ENCODE assay signal across 9 mouse cellular contexts in genomic region chr5:96768846-96769471, GRCm38 (mm10). TPM values are rescaled to one million over a fixed set of nuclear protein-coding genes. Genes with fewer than 3 reads are reported as not detected.
DNase-seq lines count a peak whose midpoint lies in the region; ATAC-seq lines count a peak whose summit lies in the region.
"Had no signal": no experiment of that assay in that cellular context is flagged by ENCODE, and none has a peak within 500 bp of the region (broad histone marks: within the 10 kb centered on the region; RNA-seq: fewer than 3 reads in every experiment).

No protein-coding gene starts in this region.

- peak; percentile 59 for DNase-seq in ovary, postnatal 36 days (ENCODE audit: low spot score)
- no peak for DNase-seq in ovary, postnatal 10 days (ENCODE audit: low spot score)
- peak; percentile 67 for DNase-seq in c-Kit-positive CD71-negative TER-119-negative erythroid progenitor cells, embryonic 14.5 days (ENCODE audit: low read depth)
- DNase-seq in hindbrain, embryonic 14.5 days (ENCODE audit: low spot score), result peak; percentile 91
- peak; percentile 38 to 39 for DNase-seq in left cerebral cortex, adult 8-10 months (ENCODE audit: low spot score in 2 of 2)
- peak; percentile 92 for DNase-seq in midbrain, embryonic 14.5 days
- peak; percentile 27 for DNase-seq in thymus, postnatal 25 days

- H3K27ac ChIP-seq in forebrain, embryonic 12.5 days, result no peak overlapping the region
- no peak overlapping the region for H3K27ac ChIP-seq in hindbrain, embryonic 14.5 days
- no peak overlapping the region for H3K27ac ChIP-seq in midbrain, embryonic 14.5 days (replicated peaks; ENCODE audit: low read depth, low read length)
- H3K27ac ChIP-seq: embryonic facial prominence, embryonic 15.5 days had no signal

- H3K36me3 ChIP-seq in forebrain, embryonic 12.5 days (replicated peaks), result no peaks in the 10 kb centered on the region
- H3K36me3 ChIP-seq in hindbrain, embryonic 14.5 days (replicated peaks; ENCODE audit: control insufficient read depth, insufficient read depth), result no peaks in the 10 kb centered on the region
- H3K36me3 ChIP-seq in midbrain, embryonic 14.5 days (ENCODE audit: control insufficient read depth, insufficient read depth, low read length), result no peaks in the 10 kb centered on the region
- H3K36me3 ChIP-seq: embryonic facial prominence, embryonic 15.5 days had no signal

- no peak overlapping the region for H3K9ac ChIP-seq in forebrain, embryonic 12.5 days
- H3K9ac ChIP-seq in hindbrain, embryonic 14.5 days, result no peak overlapping the region
- no peak overlapping the region for H3K9ac ChIP-seq in midbrain, embryonic 14.5 days (replicated peaks; ENCODE audit: low read length)
- H3K9ac ChIP-seq: embryonic facial prominence, embryonic 15.5 days had no signal

- H3K4me1 ChIP-seq in forebrain, embryonic 12.5 days, result peaks cover 3% of the 10 kb centered on the region; the same call in 1 of the 2 replicates
- no peaks in the 10 kb centered on the region for H3K4me1 ChIP-seq in hindbrain, embryonic 14.5 days (replicated peaks; ENCODE audit: control insufficient read depth, insufficient read depth, low read length)
- H3K4me1 ChIP-seq in midbrain, embryonic 14.5 days (ENCODE audit: control insufficient read depth, insufficient read depth, low read length), result no peaks in the 10 kb centered on the region
- H3K4me1 ChIP-seq: embryonic facial prominence, embryonic 15.5 days had no signal

- ATAC-seq in forebrain, embryonic 12.5 days (ENCODE audit: low FRiP score), result peak; percentile 52; the same call in 1 of the 2 replicates
- ATAC-seq in hindbrain, embryonic 14.5 days (ENCODE audit: low FRiP score), result peak; percentile 65; the same call in 1 of the 2 replicates
- ATAC-seq in midbrain, embryonic 14.5 days (ENCODE audit: low FRiP score, low TSS enrichment), result peak; percentile 41; the same call in 1 of the 2 replicates

- no peaks in the 10 kb centered on the region for H3K27me3 ChIP-seq in forebrain, embryonic 12.5 days
- H3K27me3 ChIP-seq in hindbrain, embryonic 14.5 days (ENCODE audit: control insufficient read depth, insufficient read depth, low read length), result no peaks in the 10 kb centered on the region
- H3K27me3 ChIP-seq in midbrain, embryonic 14.5 days (ENCODE audit: control insufficient read depth, insufficient read depth, low read length), result no peaks in the 10 kb centered on the region
- H3K27me3 ChIP-seq: embryonic facial prominence, embryonic 15.5 days had no signal

- no peak overlapping the region for H3K4me3 ChIP-seq in forebrain, embryonic 12.5 days (replicated peaks)
- no peak overlapping the region for H3K4me3 ChIP-seq in hindbrain, embryonic 14.5 days (replicated peaks; ENCODE audit: low read length)
- H3K4me3 ChIP-seq in midbrain, embryonic 14.5 days (replicated peaks; ENCODE audit: low read depth, low read length), result no peak overlapping the region
- H3K4me3 ChIP-seq: embryonic facial prominence, embryonic 15.5 days had no signal

- H3K4me2 ChIP-seq in forebrain, embryonic 12.5 days, result no peak overlapping the region
- H3K4me2 ChIP-seq in hindbrain, embryonic 14.5 days (replicated peaks), result no peak overlapping the region
- H3K4me2 ChIP-seq in midbrain, embryonic 14.5 days (ENCODE audit: low read length), result no peak overlapping the region
- H3K4me2 ChIP-seq: embryonic facial prominence, embryonic 15.5 days had no signal

- WGBS in forebrain, embryonic 12.5 days, result 61% methylated on average over 10 of the region's 10 CpGs
- WGBS in hindbrain, embryonic 14.5 days, result 63% methylated on average over 10 of the region's 10 CpGs
- 65% methylated on average over 10 of the region's 10 CpGs for WGBS in midbrain, embryonic 14.5 days

- no peaks in the 10 kb centered on the region for H3K9me3 ChIP-seq in forebrain, embryonic 12.5 days
- H3K9me3 ChIP-seq in hindbrain, embryonic 14.5 days (ENCODE audit: control insufficient read depth, low read length), result no peaks in the 10 kb centered on the region
- H3K9me3 ChIP-seq in midbrain, embryonic 14.5 days (ENCODE audit: control insufficient read depth, low read length), result no peaks in the 10 kb centered on the region
- H3K9me3 ChIP-seq: embryonic facial prominence, embryonic 15.5 days had no signal

RNA-seq across cellular contexts. Expression of gene Anxa3, which starts 24.2 kb away (rescaled TPM):
- polyA plus RNA-seq in forebrain, embryonic 12.5 days (2016; fragmentation: Nextera tagmentation; extraction: Ambion mirVana), result 22.1 and 26.6 TPM in 2 replicates
- 19.8 and 26.5 TPM in 2 replicates for polyA plus RNA-seq in hindbrain, embryonic 14.5 days (2014; fragmentation: Nextera tagmentation; extraction: Ambion mirVana)
- total RNA-seq in left cerebral cortex, adult 8-10 months (2022), result 10 to 100 TPM; 10.4 to 28.5 (median 18.8) TPM
- 13.9 and 20.1 TPM in 2 replicates for polyA plus RNA-seq in midbrain, embryonic 14.5 days (2014; fragmentation: Nextera tagmentation; extraction: Ambion mirVana)
